Mouse (Mus musculus) urinary bladder, adult 18-20 months (tissue): ENCODE measurements around the gene Amn.

Experiments
- DNase-seq, 2 experiments: peaks; one replicate each; pipeline ENCODE4 v3.0.0; 2022; ENCODE audit warnings: low spot score in 2 of 2, mixed read lengths in 2 of 2

The Amn gene

DNA sequence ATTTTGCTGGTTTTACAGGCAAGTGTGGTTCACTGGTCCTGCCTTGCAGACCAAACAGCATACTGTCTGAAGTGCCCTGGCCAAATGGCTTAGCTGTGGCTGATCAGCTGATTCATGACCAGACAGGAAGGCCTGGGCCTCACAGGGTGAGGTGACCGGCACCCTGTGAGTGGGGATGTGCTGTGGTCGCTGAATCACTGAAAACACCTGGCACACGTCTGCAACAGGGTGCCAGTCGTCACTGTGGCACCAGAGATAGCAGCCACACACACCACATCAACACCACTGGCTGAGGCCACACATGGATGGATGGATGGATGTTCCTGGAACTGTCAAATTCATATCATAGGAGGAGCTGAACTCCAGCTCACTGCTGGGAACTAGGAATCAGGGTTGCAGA is 52.5 kb downstream of the Amn start:
- DNase-seq = no peak

DNA sequence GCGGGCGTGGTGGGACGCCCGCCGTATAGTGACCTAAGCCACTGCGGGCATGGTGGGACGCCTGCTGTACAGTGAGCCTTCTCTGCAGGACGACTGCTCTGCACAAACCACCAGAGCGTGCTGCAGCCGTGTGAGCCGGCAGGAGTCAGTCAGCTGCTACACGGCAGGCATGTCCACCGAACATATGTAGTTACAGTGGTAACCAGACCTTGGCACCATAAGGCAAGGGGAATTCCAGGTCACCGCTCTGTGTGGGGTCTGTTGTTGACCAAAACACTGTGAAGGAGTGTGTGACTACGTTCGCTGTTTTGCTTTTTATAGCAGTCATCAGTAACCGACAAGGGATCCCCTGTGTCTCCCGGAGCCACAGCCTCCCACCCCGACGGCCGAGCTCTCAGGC is 53.6 kb downstream of the Amn start:
- DNase-seq = no peak

DNA sequence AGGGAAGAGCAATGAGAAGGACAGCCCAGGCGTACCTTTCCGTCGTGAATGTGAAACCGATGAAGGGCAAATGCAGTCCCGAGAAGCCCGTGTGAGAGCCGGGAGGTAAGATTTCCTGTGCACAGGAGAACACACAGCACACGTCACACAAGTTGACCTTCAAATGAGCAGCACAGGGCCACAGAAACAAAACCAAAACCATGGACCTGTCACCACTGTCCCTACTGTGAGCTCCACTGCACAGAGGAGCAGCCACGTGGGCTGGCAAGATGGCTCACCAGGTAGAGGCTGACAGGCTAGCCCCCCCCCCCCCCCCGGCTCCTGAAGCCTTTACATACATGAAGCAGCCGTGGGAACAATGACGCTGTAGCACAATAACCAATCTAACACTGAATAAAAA is 54.1 kb downstream of the Amn start:
- no peak for DNase-seq

DNA sequence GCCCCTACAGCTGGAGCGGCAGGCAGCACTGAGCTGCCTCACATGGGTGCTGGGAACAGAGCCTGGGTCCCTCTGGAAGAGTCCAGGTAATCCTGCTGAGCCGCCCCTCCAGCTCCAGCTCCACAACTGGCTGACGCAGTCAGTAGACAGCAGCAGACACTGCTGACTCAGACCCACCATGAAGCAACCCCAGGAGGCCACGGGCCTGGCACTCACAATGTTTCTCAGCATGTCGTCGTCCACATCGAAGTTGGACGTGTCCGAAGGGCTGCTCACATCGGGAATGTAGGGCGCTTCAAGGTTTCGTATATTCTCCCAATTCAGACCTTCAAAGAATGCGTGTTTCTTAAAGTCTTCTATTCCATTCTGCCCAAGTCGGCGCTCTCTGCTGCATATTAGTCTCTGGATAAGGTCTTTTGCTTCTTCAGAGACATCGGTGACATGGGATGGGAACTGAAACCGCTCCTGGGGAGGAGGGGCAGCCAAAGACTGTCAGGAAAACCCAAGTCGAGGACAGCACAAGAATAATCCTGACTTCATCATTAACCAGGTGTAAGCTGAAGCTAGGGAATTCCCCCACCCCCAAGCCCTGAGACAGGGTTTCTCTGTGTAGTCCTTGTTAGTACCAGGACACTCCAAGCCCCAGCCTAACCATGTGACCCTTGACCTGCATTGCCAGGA is 55.0 kb downstream of the Amn start:
- no peak for DNase-seq
